Mouse (Mus musculus) CH12.LX (cell line): ENCODE measurements around the gene Btn1a1. TPM values are rescaled to one million over a fixed set of nuclear protein-coding genes. Genes with fewer than 3 reads are reported as not detected.

Experiments used
- DNase-seq: peaks from one replicate; pipeline ENCODE4 v3.0.0-alpha.2; 2013; ENCODE audit errors: extremely low read depth
- H3K27ac ChIP-seq: 2 replicates; pipeline ENCODE4 v1.5.1; 2012; ENCODE audit warnings: low read depth, mild to moderate bottlenecking, control low read depth, moderate library complexity; ENCODE audit not compliant: insufficient read depth
- H3K27me3 ChIP-seq: replicated peaks from 2 replicates; pipeline ENCODE3; 2012; ENCODE audit warnings: inconsistent platforms
- H3K36me3 ChIP-seq, 2 experiments: replicated peaks in 1 of 2; 2 replicates each; pipeline versions ENCODE3 to v1.6.1; 2012; ENCODE audit warnings: inconsistent platforms in 1 of 2, low read length in 1 of 2, mild to moderate bottlenecking in 1 of 2, mixed read lengths in 1 of 2, moderate library complexity in 1 of 2; ENCODE audit not compliant: control insufficient read depth in 1 of 2, insufficient read depth in 1 of 2
- H3K4me1 ChIP-seq, 2 experiments: 2 replicates each; pipeline ENCODE4 v1.6.1; 2012; ENCODE audit warnings: inconsistent platforms in 1 of 2, moderate library complexity in 1 of 2; ENCODE audit not compliant: insufficient read depth in 2 of 2, control insufficient read depth in 1 of 2
- H3K4me2 ChIP-seq: 2 replicates; pipeline ENCODE4 v1.6.1; 2012; ENCODE audit warnings: low read depth, mild to moderate bottlenecking, control low read depth; ENCODE audit not compliant: poor library complexity, insufficient read depth, severe bottlenecking
- H3K4me3 ChIP-seq, 3 experiments: fragments of 150-350 bp in 1 of 3; sonication (generic) in 1 of 3; replicated peaks in 1 of 3; 2 replicates each; pipeline versions ENCODE3 to v1.5.1; 2011 to 2012; ENCODE audit warnings: low read depth in 2 of 3, low read length in 2 of 3, mild to moderate bottlenecking in 2 of 3, moderate library complexity in 2 of 3, control low read depth in 1 of 3, improper control_type of control experiment in 1 of 3, inconsistent platforms in 1 of 3, mixed read lengths in 1 of 3; ENCODE audit not compliant: poor library complexity in 1 of 3
- H3K79me2 ChIP-seq: replicated peaks from 2 replicates; pipeline ENCODE4 v1.6.1; 2012; ENCODE audit warnings: mild to moderate bottlenecking, moderate library complexity; ENCODE audit not compliant: control insufficient read depth, poor library complexity, insufficient read depth, severe bottlenecking; ENCODE audit errors: extremely low read depth
- H3K9ac ChIP-seq: 2 replicates; pipeline ENCODE4 v1.6.1; 2012; ENCODE audit warnings: low read depth, mild to moderate bottlenecking, control low read depth, moderate library complexity; ENCODE audit not compliant: insufficient read depth
- H3K9me3 ChIP-seq: replicated peaks from 2 replicates; pipeline ENCODE3; 2012; ENCODE audit warnings: low read length, inconsistent platforms, mixed read lengths
- BHLHE40 ChIP-seq: IDR thresholded peaks from 2 replicates; pipeline ENCODE4 v1.6.1; 2011; ENCODE audit warnings: mild to moderate bottlenecking, low read depth, low read length, improper control_type of control experiment
- CHD1 ChIP-seq: IDR thresholded peaks from 2 replicates; pipeline ENCODE4 v1.6.1; 2012; ENCODE audit warnings: low read depth, low read length, improper control_type of control experiment, inconsistent platforms
- CHD2 ChIP-seq: IDR thresholded peaks from 2 replicates; pipeline ENCODE4 v1.6.1; 2011; ENCODE audit warnings: low read length, improper control_type of control experiment
- CTCF ChIP-seq, 2 experiments: IDR thresholded peaks in 1 of 2; conservative IDR thresholded peaks in 1 of 2; 2 replicates each; pipeline ENCODE4 v1.5.1; 2011 to 2012; ENCODE audit warnings: low read depth in 2 of 2, low read length in 2 of 2, improper control_type of control experiment in 1 of 2, inconsistent platforms in 1 of 2, mild to moderate bottlenecking in 1 of 2, moderate library complexity in 1 of 2
- E2F4 ChIP-seq: IDR thresholded peaks from 2 replicates; pipeline ENCODE4 v1.6.1; 2011; ENCODE audit warnings: low read depth, low read length, improper control_type of control experiment; ENCODE audit not compliant: insufficient replicate concordance
- ELF1 ChIP-seq: IDR thresholded peaks from 2 replicates; pipeline ENCODE4 v1.6.1; 2014; ENCODE audit warnings: low read depth, mild to moderate bottlenecking, inconsistent platforms, low read length, improper control_type of control experiment
- EP300 ChIP-seq: IDR thresholded peaks from 2 replicates; pipeline ENCODE4 v1.6.1; 2011; ENCODE audit warnings: low read length, improper control_type of control experiment
- ETS1 ChIP-seq: conservative IDR thresholded peaks from 2 replicates; pipeline ENCODE4 v1.6.1; 2012; ENCODE audit warnings: low read depth, mild to moderate bottlenecking, inconsistent platforms, low read length, improper control_type of control experiment, moderate library complexity
- GABPA ChIP-seq: IDR thresholded peaks from 2 replicates; pipeline ENCODE4 v1.6.1; 2012; ENCODE audit warnings: low read depth, low read length, improper control_type of control experiment, inconsistent platforms; ENCODE audit not compliant: insufficient replicate concordance
- HCFC1 ChIP-seq: IDR thresholded peaks from 2 replicates; pipeline ENCODE4 v1.6.1; 2012; ENCODE audit warnings: low read depth, mild to moderate bottlenecking, inconsistent platforms, low read length, improper control_type of control experiment
- IRF4 ChIP-seq: IDR thresholded peaks from 2 replicates; pipeline ENCODE4 v1.6.1; 2014; ENCODE audit warnings: low read depth, mild to moderate bottlenecking, inconsistent platforms, low read length, improper control_type of control experiment
- KAT2A ChIP-seq: IDR thresholded peaks from 2 replicates; pipeline ENCODE4 v1.6.1; 2012; ENCODE audit warnings: low read length, improper control_type of control experiment, inconsistent platforms; ENCODE audit not compliant: insufficient replicate concordance
- MAFK ChIP-seq: IDR thresholded peaks from 2 replicates; pipeline ENCODE4 v1.6.1; 2011; ENCODE audit warnings: low read length, improper control_type of control experiment; ENCODE audit not compliant: insufficient replicate concordance
- MAX ChIP-seq: IDR thresholded peaks from 2 replicates; pipeline ENCODE4 v1.6.1; 2011; ENCODE audit warnings: low read length, improper control_type of control experiment
- MEF2A ChIP-seq: IDR thresholded peaks from 2 replicates; pipeline ENCODE4 v1.6.1; 2014; ENCODE audit warnings: low read depth, mild to moderate bottlenecking, inconsistent platforms, low read length, improper control_type of control experiment, borderline replicate concordance
- MXI1 ChIP-seq: IDR thresholded peaks from 2 replicates; pipeline ENCODE4 v1.6.1; 2011; ENCODE audit warnings: mild to moderate bottlenecking, low read depth, low read length, improper control_type of control experiment
- MYC ChIP-seq: IDR thresholded peaks from 2 replicates; pipeline ENCODE4 v1.6.1; 2011; ENCODE audit warnings: low read depth, mild to moderate bottlenecking, improper control_type of control experiment, low read length
- NRF1 ChIP-seq: IDR thresholded peaks from 2 replicates; pipeline ENCODE4 v1.6.1; 2014; ENCODE audit warnings: low read depth, mild to moderate bottlenecking, inconsistent platforms, low read length, improper control_type of control experiment, moderate library complexity
- PAX5 ChIP-seq: IDR thresholded peaks from 2 replicates; pipeline ENCODE4 v1.6.1; 2012; ENCODE audit warnings: low read length, inconsistent platforms, mixed read lengths
- POLR2A ChIP-seq: IDR thresholded peaks from 2 replicates; pipeline ENCODE4 v1.6.1; 2011; ENCODE audit warnings: low read depth, mild to moderate bottlenecking, improper control_type of control experiment, low read length
- POLR2AphosphoS2 ChIP-seq: IDR thresholded peaks from 2 replicates; pipeline ENCODE4 v1.6.1; 2011; ENCODE audit warnings: low read depth, low read length, improper control_type of control experiment
- RAD21 ChIP-seq: IDR thresholded peaks from 2 replicates; pipeline ENCODE4 v1.6.1; 2011; ENCODE audit warnings: low read depth, mild to moderate bottlenecking, low read length, improper control_type of control experiment, moderate library complexity
- SIN3A ChIP-seq: IDR thresholded peaks from 2 replicates; pipeline ENCODE4 v1.6.1; 2012; ENCODE audit warnings: low read length, improper control_type of control experiment, inconsistent platforms
- SMC3 ChIP-seq: IDR thresholded peaks from 2 replicates; pipeline ENCODE4 v1.6.1; 2011; ENCODE audit warnings: low read depth, low read length, improper control_type of control experiment
- TBP ChIP-seq: conservative IDR thresholded peaks from 2 replicates; pipeline ENCODE4 v1.6.1; 2011; ENCODE audit warnings: low read depth, low read length, improper control_type of control experiment
- TCF12 ChIP-seq: IDR thresholded peaks from 2 replicates; pipeline ENCODE4 v1.6.1; 2014; ENCODE audit warnings: low read depth, mild to moderate bottlenecking, inconsistent platforms, low read length, improper control_type of control experiment
- USF1 ChIP-seq: IDR thresholded peaks from 2 replicates; pipeline ENCODE4 v1.6.1; 2014; ENCODE audit warnings: low read depth, mild to moderate bottlenecking, inconsistent platforms, low read length, improper control_type of control experiment
- USF2 ChIP-seq: conservative IDR thresholded peaks from 2 replicates; pipeline ENCODE4 v1.6.1; 2011; ENCODE audit warnings: low read depth, low read length, improper control_type of control experiment
- ZC3H11A ChIP-seq: IDR thresholded peaks from 2 replicates; pipeline ENCODE4 v1.6.1; 2012; ENCODE audit warnings: low read depth, mild to moderate bottlenecking, inconsistent platforms, low read length, improper control_type of control experiment
- ZKSCAN1 ChIP-seq: IDR thresholded peaks from 2 replicates; pipeline ENCODE4 v1.6.1; 2012; ENCODE audit warnings: low read depth, inconsistent platforms, low read length, improper control_type of control experiment, borderline replicate concordance
- ZMIZ1 ChIP-seq: IDR thresholded peaks from 2 replicates; pipeline ENCODE4 v1.6.1; 2012; ENCODE audit warnings: low read depth, mild to moderate bottlenecking, inconsistent platforms, low read length, improper control_type of control experiment
- ZNF384 ChIP-seq: IDR thresholded peaks from 2 replicates; pipeline ENCODE4 v1.6.1; 2012; ENCODE audit warnings: low read depth, low read length, improper control_type of control experiment, inconsistent platforms
- dilution Hi-C: fragments of 300-500 bp; cut with MboI; formaldehyde crosslinking; loops from 2 replicates; pipeline ENCODE4 v1.14.3; 2020; ENCODE audit warnings: low sequenced_read_pairs; ENCODE audit not compliant: extremely low pct_unique_long_range_greater_than_20kb, extremely low pct_ligation_motif_present
- in situ Hi-C: fragments of 300-500 bp; cut with MboI; formaldehyde crosslinking; loops from 3 replicates; pipeline ENCODE4 v1.14.3; 2019; ENCODE audit warnings: low sequenced_read_pairs, low pct_ligation_motif_present, low pct_unique_long_range_greater_than_20kb, mixed read lengths
- polyA plus RNA-seq: library from polyadenylated mRNA; unstranded; fragments of >175 nt; gene quantifications from 2 replicates; pipeline ENCODE4 v1.2.1, GENCODE M21; 2012; ENCODE audit warnings: low read depth; ENCODE audit not compliant: insufficient read length
- total RNA-seq, 2 experiments: library from RNA; depleted of rRNA; stranded (reverse); fragments of 300-350 nt in 1 of 2; fragments of >200 nt in 1 of 2; gene quantifications; 2 replicates each; pipeline ENCODE4 v1.2.3; 2012 to 2014

Btn1a1 gene
- total and polyA plus RNA-seq, 3 experiments: 0.20 to 0.51 (median 0.21) TPM

- Histone ChIP-seq H3K9ac (no peak overlapping the region; the same call in 1 of the 2 replicates), H3K9me3 (peaks cover 2% of the 10 kb centered on the region), H3K79me2 (no peaks in the 10 kb centered on the region), H3K4me2 (peak overlapping the region; percentile 67), H3K27me3 (no peaks in the 10 kb centered on the region), H3K4me1 (peaks cover 0 to 3% of the 10 kb centered on the region in 2 experiments; a peak in 2 of 4 replicates), H3K27ac (no peak overlapping the region), H3K36me3 (no peaks in the 10 kb centered on the region), H3K4me3 (peak overlapping the region; percentile 2 to 53 (median 9))
- DNase-seq: peak; percentile 28
- dilution Hi-C loops: no loop called here
- in situ Hi-C loops: no loop called here
- TF ChIP-seq SIN3A (0 out of 2 replicates have a peak, but pooled peaks have one; percentile 41), USF1 (no peak), POLR2AphosphoS2 (no peak)
Observed at GRCm38 (mm10) chr13:23498653-23499052, 33.0 kb upstream of the Btn1a1 start.

- H3K4me1 ChIP-seq: peaks cover 0 to 3% of the 10 kb centered on the region in 2 experiments; a peak in 2 of 4 replicates
- H3K27me3 ChIP-seq: no peaks in the 10 kb centered on the region
- H3K4me3 ChIP-seq: peak overlapping the region; percentile 22 to 53 (median 36)
- no peaks in the 10 kb centered on the region for H3K36me3 ChIP-seq
- no peak overlapping the region for H3K27ac ChIP-seq
- in situ Hi-C loops: no loop called here
- dilution Hi-C loops: no loop called here
- H3K9ac ChIP-seq: no peak overlapping the region; the same call in 1 of the 2 replicates
- H3K79me2 ChIP-seq: no peaks in the 10 kb centered on the region
- H3K4me2 ChIP-seq: no peak overlapping the region
- TF ChIP-seq EP300 (no peak), CHD2 (no peak), TCF12 (no peak), GABPA (no peak), ZMIZ1 (no peak), RAD21 (no peak), SMC3 (no peak), MEF2A (no peak), ETS1 (no peak), POLR2AphosphoS2 (no peak), ZC3H11A (no peak), CTCF (conservative IDR thresholded peaks at IDR 0.05 in 1 of 2, IDR thresholded peaks at IDR 0.05 in 1 of 2; ENCODE audit: low read depth in 2 of 2, low read length in 2 of 2) (no peak), MXI1 (0 out of 2 replicates have a peak, but pooled peaks have one; percentile 2), MAFK (peak; percentile 95), MAX (no peak), MYC (no peak; the same call in 1 of the 2 replicates), USF2 (no peak), POLR2A (no peak), ZKSCAN1 (no peak), IRF4 (no peak), ZNF384 (no peak), USF1 (no peak), TBP (peak; percentile 100), KAT2A (0 out of 2 replicates have a peak, but pooled peaks have one; percentile 53), SIN3A (no peak), ELF1 (peak; percentile 93), NRF1 (peak; percentile 58; the same call in 1 of the 2 replicates), PAX5 (no peak), BHLHE40 (no peak), HCFC1 (no peak), E2F4 (0 out of 2 replicates have a peak, but pooled peaks have one; percentile 56), CHD1 (no peak)
- peaks cover 2% of the 10 kb centered on the region for H3K9me3 ChIP-seq
- DNase-seq: peak; percentile 75
Observed at GRCm38 (mm10) chr13:23497656-23498321, 32.1 kb upstream of the Btn1a1 start.
